Mouse (Mus musculus): ENCODE data around the gene 1700123O20Rik.
A peak's percentile ranks its signal among the peaks of the same experiment; 100 is the strongest.

Gene 1700123O20Rik

GRCm38 (mm10) chr14:54686063-54686521, at the start of gene 1700123O20Rik:
1700123O20Rik (plus strand) TSS chr14:54686216.
- DNase-seq (ENCODE audit: low spot score) = peak; percentile 84

GRCm38 (mm10) chr14:54636954-54637353, 49.1 kb upstream of the 1700123O20Rik start:
- peak; percentile 44 for DNase-seq (ENCODE audit: low spot score)

GRCm38 (mm10) chr14:54638210-54638609, 47.8 kb upstream of the 1700123O20Rik start:
- DNase-seq (ENCODE audit: low spot score) = no peak

DNA sequence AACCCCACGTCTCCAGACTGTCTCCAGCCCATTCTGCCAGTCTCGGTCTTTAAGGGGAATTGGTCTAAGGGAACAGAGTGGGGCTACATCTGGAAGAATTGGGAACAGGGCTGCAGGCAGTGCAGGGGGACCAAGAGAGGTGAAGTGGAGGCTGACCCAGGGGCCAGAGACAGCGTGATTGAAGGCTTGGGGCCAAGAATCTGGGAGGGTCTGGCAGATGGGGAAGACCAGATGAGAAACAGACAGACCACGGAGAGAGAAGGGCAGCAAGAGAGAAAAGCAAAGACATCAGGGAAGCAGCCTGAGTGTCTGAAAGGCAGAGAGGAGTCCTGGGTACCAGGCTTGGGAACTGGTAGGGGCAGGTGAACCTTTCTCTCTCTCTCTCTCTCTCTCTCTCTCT, 45.9 kb upstream of the 1700123O20Rik start:
- no peak for DNase-seq (ENCODE audit: low spot score)

- DNase-seq (ENCODE audit: low spot score) = no peak
Observed at GRCm38 (mm10) chr14:54640946-54641304, 45.1 kb upstream of the 1700123O20Rik start, which contains the start of gene Gm17606. Gm17606 (plus strand) TSS chr14:54640952.

DNA sequence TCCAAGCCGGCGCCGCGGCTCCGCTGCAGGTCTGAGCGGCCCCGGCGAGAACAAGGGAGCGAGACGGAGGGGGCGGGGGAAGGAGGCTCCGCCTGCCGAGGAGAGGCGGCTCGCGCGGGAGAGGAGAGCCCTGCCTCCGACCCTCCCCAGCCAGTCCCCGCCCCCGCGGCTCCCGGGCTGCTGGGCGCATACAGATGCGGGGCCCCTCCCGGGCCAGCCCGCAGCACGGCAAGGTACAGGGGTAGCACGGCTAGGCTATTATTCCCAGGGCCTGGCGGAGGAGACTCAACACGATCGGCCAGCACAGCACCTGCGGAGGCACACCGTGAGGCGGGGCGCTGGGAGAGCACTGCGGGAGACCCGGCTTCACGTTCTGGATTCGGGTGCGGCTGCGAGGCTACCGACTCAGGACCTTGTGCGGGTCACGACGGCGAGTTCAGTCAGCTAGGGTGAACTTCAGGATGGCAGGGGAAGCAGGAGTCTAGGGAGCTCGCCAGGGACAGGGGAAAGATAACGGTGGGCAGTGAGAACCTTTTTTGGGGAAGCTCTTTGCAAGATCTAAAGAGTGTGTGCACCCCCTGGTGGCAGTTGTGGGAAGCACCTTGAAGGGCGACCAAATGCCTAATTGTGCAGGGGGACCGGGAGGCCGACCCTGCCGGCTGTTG, 44.6 kb upstream of the 1700123O20Rik start, which contains the start of gene Cdh24:
Cdh24 (minus strand) TSS at position 60 of the 665 bp plus-strand sequence.
- peak; percentile 87 for DNase-seq (ENCODE audit: low spot score)

- no peak for DNase-seq (ENCODE audit: low spot score)
Observed at GRCm38 (mm10) chr14:54642224-54642944, 43.6 kb upstream of the 1700123O20Rik start.

DNA sequence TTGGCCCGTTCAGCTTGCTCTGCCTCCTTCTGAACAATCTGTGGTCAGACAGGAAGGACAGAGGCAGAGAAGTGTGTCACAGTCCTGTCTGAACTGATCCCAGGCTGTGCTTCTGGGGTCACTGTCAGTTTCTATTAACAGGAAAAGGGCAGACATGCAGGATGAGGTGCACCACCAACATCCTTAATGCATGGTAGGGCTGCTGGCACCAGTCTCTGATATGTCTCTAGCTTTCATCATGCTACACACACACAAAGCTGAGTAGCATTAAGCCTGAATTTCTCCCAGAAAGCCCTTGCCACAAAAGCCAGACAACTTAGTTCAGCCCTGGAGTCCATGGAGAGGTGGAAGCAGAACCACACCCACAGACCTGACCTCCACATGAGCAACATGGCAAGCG, 43.0 kb upstream of the 1700123O20Rik start:
- DNase-seq (ENCODE audit: low spot score) = peak; percentile 51

DNA sequence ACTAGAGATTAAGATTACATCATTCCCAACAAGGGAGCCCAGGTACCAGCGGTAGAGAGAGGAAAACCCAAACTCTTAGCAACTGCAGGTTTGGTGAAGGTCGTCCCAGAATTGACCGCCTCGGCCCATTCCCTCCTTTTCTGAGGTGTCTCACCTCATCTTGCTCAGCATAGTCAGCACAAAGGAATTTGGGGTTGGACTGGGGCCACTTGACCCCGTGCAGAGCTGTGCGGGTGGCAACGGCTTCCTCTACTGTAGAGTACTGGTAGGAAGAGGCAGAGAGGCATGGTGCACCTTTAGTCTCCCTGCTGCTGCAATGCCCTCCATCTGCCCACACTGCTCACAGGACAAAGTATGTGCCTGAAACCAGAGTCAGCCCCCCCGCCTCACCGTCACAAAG, 41.7 kb upstream of the 1700123O20Rik start:
- no peak for DNase-seq (ENCODE audit: low spot score)

DNA sequence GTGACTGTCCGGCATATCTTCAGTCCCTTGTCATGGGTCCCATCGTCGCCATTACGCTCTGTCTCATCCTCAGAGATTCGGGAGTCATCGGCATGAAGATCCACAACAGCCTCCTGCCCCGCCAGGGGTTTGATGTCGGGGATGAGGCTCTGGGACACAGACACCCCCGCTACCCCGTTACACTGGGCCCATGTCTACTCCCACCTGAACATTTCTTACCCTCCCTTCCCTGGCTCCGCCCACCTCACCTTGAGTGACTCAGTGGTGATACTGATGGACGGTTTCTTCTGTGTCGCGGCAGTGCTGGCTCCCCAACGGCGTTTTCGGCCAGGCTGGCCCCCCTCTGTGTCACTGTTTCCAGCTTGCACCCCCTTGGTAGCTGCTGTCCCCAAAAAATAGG, 39.6 kb upstream of the 1700123O20Rik start:
- no peak for DNase-seq (ENCODE audit: low spot score)

GRCm38 (mm10) chr14:54646898-54647636, 38.9 kb upstream of the 1700123O20Rik start:
- no peak for DNase-seq (ENCODE audit: low spot score)

- no peak for DNase-seq (ENCODE audit: low spot score)
Observed at GRCm38 (mm10) chr14:54647900-54648299, 38.1 kb upstream of the 1700123O20Rik start.

- peak; percentile 94 for DNase-seq (ENCODE audit: low spot score)
Observed at GRCm38 (mm10) chr14:54650621-54651454, 35.2 kb upstream of the 1700123O20Rik start.

GRCm38 (mm10) chr14:54651556-54651955, 34.5 kb upstream of the 1700123O20Rik start:
- no peak for DNase-seq (ENCODE audit: low spot score)

- DNase-seq (ENCODE audit: low spot score) = no peak
Observed at GRCm38 (mm10) chr14:54652787-54653186, 33.2 kb upstream of the 1700123O20Rik start.

DNA sequence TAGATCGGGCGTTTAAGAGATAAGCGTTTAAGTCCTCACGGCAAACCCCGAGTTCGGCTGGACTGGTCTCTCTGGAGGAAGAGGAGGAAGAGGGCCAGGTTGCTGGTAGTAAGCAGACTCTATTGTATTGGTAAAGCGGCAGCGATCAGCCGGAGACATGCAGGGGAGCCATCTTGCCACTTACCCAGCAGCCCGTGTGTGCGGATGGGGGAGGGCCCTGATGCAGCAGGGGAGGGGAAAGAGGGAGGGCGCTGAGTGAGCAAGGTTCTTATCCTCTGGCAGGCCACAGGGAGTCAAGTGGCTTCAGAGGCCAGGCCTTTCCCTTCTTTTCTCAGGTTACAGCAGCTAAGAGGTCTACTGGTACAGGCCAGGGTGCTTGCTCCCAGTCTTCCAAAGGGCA, 32.5 kb upstream of the 1700123O20Rik start:
- peak; percentile 90 for DNase-seq (ENCODE audit: low spot score)

- DNase-seq (ENCODE audit: low spot score) = peak; percentile 52
Observed at GRCm38 (mm10) chr14:54660009-54660408, 26.0 kb upstream of the 1700123O20Rik start.

- no peak for DNase-seq (ENCODE audit: low spot score)
Observed at GRCm38 (mm10) chr14:54664477-54665222, 21.4 kb upstream of the 1700123O20Rik start.

DNA sequence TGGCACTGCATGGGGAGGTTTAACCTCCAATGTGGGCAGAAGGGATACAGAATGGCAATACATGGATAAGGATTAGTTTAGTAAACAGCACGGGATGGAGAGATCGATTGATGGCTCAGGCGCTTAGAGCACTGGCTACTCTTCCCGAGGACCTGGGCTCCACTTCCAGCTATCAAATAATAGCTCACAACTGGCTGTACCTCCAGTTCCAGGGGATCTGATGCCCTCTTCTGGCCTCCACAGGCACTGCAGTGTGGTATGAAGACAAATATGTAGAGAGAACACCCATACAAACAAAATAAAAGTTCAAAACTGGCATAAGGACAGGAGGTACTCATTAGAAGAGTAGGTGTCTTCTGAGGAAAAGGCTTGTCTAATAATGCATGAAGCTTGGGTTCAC, 16.6 kb upstream of the 1700123O20Rik start:
- no peak for DNase-seq (ENCODE audit: low spot score)

GRCm38 (mm10) chr14:54674317-54674716, 11.7 kb upstream of the 1700123O20Rik start:
- DNase-seq (ENCODE audit: low spot score) = no peak

DNA sequence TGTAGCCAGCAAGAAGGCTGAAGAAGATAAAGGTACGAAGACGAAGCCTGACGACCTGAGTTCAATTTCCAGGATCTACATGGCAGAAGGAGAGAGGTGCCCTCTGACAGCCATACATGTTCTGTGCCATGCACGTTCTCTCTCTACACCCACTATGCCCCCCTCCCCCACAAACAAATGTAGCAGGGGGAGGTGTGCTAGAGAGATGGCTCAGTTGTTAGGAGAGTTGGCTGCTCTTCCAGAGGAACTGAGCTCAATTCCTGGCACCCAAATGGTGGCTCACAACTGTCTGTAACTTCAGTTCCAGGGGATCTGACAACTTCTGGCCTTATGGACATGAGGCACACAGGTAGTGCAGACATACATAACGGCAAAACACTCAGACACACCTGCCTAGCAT, 9.7 kb upstream of the 1700123O20Rik start:
- DNase-seq (ENCODE audit: low spot score) = no peak
